30 mouse cellular contexts compared by ENCODE assay signal in the genomic region with DNA sequence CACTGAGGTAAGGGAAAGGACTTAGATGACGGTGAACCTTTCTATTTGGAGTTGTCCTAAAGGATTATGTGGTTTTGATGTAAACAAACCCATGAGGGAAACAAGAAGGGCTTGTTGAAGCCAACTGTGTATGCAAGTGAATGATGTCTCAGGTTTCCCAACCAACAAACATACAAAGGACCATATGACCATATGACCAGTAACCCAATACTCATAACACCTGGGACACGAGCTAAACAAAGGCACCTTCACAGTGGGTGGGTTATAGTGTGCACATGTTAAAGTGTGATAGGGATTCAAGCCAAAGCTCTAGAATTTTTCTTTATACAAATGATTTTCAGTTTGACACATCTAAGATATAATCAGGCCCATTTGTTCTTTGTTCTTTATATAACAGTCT. TPM values are rescaled to one million over a fixed set of nuclear protein-coding genes. Genes with fewer than 3 reads are reported as not detected.
"Had no signal": no experiment of that assay in that cellular context is flagged by ENCODE, and none has a peak within 500 bp of the region (broad histone marks: within the 10 kb centered on the region; RNA-seq: fewer than 3 reads in every experiment).

No protein-coding gene starts in this region.

- DNase-seq: gastrocnemius, postnatal 14 days; gastrocnemius, postnatal 36 days; heart, adult 11 months; heart, adult 2 months; heart, postnatal 14 days; heart, postnatal 36 days; kidney, adult 11 months; kidney, adult 2 months; kidney, adult 9 months; kidney, postnatal 25 days; kidney, postnatal 4 days; liver had no signal

- H3K4me3 ChIP-seq: heart, adult 2 months; heart, embryonic 13.5 days; heart, embryonic 15.5 days; hindbrain, embryonic 13.5 days; hindbrain, embryonic 15.5 days; kidney, embryonic 15.5 days; layer of hippocampus, adult 2 months; left cerebral cortex, adult 2 months; limb, embryonic 12.5 days had no signal

- H3K27me3 ChIP-seq: heart, embryonic 13.5 days; heart, embryonic 15.5 days; hindbrain, embryonic 13.5 days; hindbrain, embryonic 15.5 days; kidney, embryonic 15.5 days; limb, embryonic 12.5 days had no signal

- H3K27ac ChIP-seq: heart, adult 2 months; heart, embryonic 13.5 days; heart, embryonic 15.5 days; hindbrain, embryonic 13.5 days; hindbrain, embryonic 15.5 days; hindbrain, postnatal 0 days; kidney, embryonic 15.5 days; kidney, postnatal 0 days; layer of hippocampus, adult 2 months; left cerebral cortex, adult 2 months; limb, embryonic 12.5 days had no signal

- ATAC-seq: hindbrain, postnatal 0 days; intestine, embryonic 16.5 days had no signal

- H3K36me3 ChIP-seq: heart, embryonic 13.5 days; heart, embryonic 15.5 days; hindbrain, embryonic 13.5 days; hindbrain, embryonic 15.5 days; kidney, embryonic 15.5 days; limb, embryonic 12.5 days had no signal

- H3K9ac ChIP-seq: heart, embryonic 13.5 days; heart, embryonic 15.5 days; hindbrain, embryonic 13.5 days; hindbrain, embryonic 15.5 days; kidney, embryonic 15.5 days; limb, embryonic 12.5 days had no signal

- H3K4me2 ChIP-seq: heart, embryonic 11.5 days; heart, embryonic 13.5 days; heart, embryonic 15.5 days; hindbrain, embryonic 13.5 days; hindbrain, embryonic 15.5 days; kidney, embryonic 15.5 days; limb, embryonic 12.5 days; liver, embryonic 11.5 days had no signal

- H3K9me3 ChIP-seq: heart, embryonic 13.5 days; heart, embryonic 15.5 days; hindbrain, embryonic 13.5 days; hindbrain, embryonic 15.5 days; kidney, embryonic 15.5 days; limb, embryonic 12.5 days had no signal

- H3K4me1 ChIP-seq: heart, embryonic 13.5 days; heart, embryonic 15.5 days; hindbrain, embryonic 13.5 days; hindbrain, embryonic 15.5 days; kidney, embryonic 15.5 days had no signal

RNA-seq across cellular contexts. Expression of a gene that starts 17.5 kb away (rescaled TPM):
- polyA plus RNA-seq: heart, adult 2 months; heart, embryonic 11.5 days; heart, embryonic 13.5 days; heart, embryonic 15.5 days; heart, postnatal 0 days; hindbrain, embryonic 11.5 days; hindbrain, embryonic 13.5 days; hindbrain, embryonic 15.5 days; hindbrain, postnatal 0 days; limb, embryonic 12.5 days; liver, embryonic 11.5 days had no signal

RNA-seq across cellular contexts. Expression of a gene that starts 48.2 kb away (rescaled TPM):
- polyA plus RNA-seq: heart, adult 2 months; heart, embryonic 11.5 days; heart, embryonic 13.5 days; heart, embryonic 15.5 days; heart, postnatal 0 days; hindbrain, embryonic 11.5 days; hindbrain, embryonic 13.5 days; hindbrain, embryonic 15.5 days; hindbrain, postnatal 0 days; intestine, embryonic 14.5 days; intestine, embryonic 16.5 days; limb, embryonic 12.5 days; limb, embryonic 14.5 days had no signal

RNA-seq across cellular contexts. Expression of a gene that starts 50.2 kb away (rescaled TPM):
- polyA plus RNA-seq: gonadal fat pad, adult 2 months; heart, adult 2 months; heart, embryonic 15.5 days; heart, postnatal 0 days; hindbrain, embryonic 13.5 days; hindbrain, embryonic 15.5 days; hindbrain, postnatal 0 days; intestine, embryonic 14.5 days; limb, embryonic 12.5 days had no signal
